Mouse (Mus musculus) right cerebral cortex, postnatal 25 days (tissue): ENCODE data around the gene Grwd1.
A peak's percentile ranks its signal among the peaks of the same experiment; 100 is the strongest.
"Not testable (repeated sequence)": the region's sequence is repeated elsewhere in the genome, so short reads cannot be mapped to it uniquely, and the experiment has no call there.

Experiments
- DNase-seq: peaks from one replicate; pipeline ENCODE4 v3.0.0; 2022

Grwd1 gene

DNA sequence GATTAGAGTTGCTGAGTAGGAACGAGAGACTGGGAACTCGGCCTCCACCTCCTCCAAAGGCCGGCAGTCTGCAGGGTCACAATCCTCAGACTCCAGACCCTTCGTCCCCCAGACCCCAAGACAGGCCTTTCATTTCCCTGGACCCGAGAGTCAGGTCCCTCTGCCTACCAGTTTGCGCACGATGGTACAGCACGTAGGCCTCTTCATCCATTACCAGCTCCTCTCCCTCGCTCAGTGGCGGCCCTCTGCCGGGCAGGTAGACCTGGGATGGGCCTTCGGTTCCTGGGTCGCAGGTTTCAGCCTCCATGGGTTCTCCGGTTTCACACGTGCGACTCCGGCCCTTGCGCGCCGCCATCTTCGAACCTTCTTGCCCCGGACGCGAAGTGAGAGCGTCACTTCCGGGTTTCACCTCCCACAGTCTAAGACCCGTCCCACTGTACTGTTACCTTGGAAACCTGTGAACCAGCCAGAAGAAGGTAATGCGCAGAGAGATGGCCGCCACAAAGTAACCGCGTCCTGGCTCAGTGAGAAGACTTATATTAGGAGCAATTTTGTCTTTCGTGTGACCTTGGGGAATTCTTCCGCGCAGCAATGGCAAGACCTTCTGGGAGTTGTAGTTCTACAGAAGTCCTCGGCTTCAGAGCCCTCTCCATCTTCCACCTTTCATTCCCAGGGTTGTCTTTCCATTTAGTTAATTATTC is at the start of gene Grwd1:
Gene Grwd1, minus strand, starts transcription at position 518 of the 701 bp plus-strand sequence.
- DNase-seq: peak; percentile 87

DNA sequence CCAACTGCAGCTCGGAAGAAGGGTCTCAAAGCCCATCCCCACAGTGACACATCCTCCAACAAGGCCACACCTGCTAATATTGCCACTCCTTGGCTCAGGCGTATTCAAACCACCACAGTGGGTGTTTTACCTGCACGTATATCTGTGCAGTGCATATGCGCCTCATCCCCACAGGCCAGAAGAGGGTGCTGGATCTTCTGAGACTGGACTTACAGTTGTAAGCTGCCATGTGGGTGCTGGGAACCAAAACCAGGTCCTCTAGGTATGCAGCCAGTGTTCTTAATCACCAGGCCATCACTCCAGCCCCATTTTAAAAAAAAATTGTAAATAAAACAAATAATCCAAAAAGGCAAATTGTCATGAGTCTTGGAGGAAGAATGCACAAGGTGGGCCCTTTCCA is 49.8 kb upstream of the Grwd1 start:
- DNase-seq: no peak

DNA sequence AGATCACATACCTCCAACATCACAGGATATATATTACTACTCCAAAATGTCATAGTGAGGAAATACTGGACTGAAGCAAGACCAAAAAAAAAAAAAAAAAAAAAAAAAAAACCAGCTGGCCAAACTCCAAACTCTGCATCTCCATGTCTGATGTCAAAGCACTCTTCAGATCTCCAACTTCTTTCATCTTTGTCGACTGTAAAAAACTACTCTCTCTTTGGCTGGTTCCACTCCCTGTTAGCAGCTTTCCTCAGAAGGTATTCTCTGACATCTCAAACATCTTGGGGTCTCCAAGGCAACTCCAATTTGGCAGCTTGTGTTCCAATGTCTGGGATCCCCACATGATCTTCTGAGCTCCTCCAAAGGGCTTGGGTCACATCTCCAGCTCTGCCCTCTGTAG is 47.5 kb upstream of the Grwd1 start, which contains the start of gene Grin2d:
Gene Grin2d, minus strand, starts transcription at position 101 of the 400 bp plus-strand sequence.
- not testable (repeated sequence) for DNase-seq

DNA sequence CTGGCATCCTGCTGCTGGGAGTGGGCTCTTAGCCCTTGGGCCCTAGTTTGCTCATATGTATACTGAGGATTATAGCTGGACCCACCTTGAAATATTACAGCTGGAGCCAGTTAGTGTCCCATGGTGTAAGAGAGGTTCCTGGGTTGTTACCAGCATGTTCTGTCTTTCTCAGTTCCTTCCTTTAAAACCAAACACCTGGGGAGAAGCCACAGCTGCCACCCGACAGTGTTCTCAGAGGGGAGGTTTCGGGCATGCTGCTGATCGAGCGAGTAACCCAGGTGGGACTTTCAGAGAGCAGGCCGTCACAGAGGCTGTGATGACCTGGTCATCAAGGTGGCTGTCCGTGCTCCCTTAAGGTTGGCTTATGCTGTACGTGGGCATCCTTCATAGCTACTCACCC is 46.2 kb upstream of the Grwd1 start:
- DNase-seq: no peak

DNA sequence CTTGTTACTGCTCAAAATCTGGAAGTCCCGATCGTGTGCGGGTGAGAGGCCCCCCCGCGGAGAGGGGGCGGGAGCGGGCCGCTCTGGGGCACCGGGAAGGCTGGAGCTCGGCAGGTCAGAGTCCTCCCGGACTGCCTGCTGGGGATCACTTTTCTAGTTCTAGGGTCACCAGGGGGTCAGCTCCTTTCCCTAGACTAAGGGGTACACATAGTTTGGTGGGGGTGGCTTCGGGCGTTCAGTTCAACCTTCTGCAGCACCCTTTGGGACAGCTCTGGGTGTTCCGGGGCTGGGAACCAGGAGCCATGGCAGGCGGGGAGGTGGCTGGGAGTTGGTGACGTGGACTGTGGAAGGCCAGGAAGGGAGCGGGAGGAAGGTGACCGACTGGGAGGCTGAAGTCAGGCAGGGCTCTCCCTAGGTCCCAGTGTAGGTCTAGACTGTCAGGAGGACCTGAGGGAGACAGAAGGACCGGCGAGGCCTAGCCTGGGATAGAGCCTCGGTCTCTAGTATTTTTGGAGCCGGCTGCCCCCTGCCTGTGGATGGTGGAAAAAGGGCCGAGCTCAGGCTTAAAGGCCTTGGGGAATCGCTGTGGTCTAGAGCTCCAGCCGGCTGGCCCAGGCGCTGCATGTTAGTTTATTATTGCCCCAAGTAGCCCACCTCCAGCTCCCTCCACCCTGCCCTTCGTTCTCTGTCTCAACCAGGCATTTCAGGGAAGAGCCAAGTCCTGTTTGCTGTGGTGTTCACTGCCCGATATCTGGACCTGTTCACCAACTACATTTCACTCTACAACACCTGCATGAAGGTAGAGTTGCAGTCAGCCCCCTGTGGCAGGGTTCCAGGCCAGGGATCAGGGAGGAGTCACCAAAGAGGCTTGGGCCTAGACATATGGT is 42.6 kb upstream of the Grwd1 start:
- DNase-seq: peak; percentile 64

DNA sequence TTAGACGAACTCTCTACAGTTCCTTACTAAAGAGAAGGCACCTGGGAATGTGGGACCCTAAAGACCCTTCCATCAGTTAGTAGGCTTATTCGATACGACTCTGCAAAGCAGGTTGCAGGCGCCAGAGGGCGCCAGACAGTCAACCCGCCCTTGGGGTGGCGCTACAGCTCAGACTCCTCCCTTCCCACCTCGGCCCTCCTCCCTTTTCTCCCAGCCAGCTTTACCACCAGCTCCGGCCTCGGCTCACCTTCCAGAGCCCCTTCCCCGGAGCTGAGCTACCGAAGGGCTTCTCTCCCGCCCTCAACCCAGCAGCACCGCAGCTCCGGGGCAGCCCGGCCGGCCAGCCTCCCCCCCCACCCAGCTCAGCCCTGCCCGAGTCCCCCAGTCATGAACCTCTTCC is 41.9 kb upstream of the Grwd1 start, which contains the start of gene Kdelr1:
Gene Kdelr1, plus strand, starts transcription at position 149 of the 400 bp plus-strand sequence.
- DNase-seq: peak; percentile 88

DNA sequence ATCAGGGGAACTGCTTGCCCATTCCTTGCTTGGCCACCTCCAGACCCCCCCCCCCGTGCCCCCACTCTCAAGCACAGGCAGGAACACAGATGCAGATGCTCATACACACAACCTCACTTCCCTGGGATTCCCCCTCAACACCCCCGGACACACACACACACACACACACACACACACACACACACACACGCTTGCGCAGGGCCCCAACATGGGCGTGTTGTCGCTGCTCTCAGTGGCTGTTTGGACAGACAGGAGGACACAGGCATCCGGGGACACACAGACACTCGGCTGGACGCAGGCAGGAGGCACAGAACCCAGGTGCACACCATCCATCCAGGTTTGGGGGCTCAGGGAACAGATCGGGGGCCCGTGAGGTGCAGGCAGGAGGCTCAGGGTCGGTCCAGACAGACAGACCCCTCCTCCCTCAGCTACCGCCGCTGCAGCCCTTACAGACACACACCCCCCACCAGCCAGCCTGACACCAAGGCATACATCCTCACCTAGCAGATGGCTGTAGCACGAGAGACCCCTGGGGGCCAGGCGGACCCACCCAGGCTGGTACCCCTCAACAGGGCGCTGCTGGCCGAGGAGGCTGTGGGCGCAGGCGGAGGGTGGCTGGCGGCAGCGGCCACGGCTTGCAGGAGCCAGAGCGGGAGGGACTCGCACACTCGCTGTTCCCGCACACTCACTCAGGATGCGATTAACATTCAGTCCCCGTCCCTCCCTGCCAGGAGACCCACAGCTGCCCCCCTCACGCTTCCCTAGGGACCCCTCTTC is 39.7 kb upstream of the Grwd1 start:
- peak; percentile 19 for DNase-seq

DNA sequence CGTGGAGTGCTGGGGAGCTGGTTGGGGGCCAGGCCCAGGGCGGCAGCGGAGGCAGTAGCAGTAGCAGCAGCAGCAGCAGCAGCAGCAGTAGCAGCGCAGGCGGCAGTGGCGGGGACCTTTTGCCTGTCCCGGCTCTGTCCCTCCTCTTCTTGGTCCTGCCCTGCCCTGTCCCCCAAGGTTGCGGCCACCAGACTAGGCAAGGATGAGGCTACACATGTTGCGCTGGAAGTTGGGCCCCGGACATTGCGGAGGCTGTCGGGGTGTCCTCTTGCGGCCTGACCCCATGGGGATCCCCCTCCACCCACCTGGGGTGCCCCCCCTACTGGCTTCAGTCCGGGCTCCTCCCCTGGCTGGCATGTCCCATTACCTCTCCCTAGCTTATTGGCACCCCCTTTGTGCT is 39.0 kb upstream of the Grwd1 start:
- DNase-seq: no peak

DNA sequence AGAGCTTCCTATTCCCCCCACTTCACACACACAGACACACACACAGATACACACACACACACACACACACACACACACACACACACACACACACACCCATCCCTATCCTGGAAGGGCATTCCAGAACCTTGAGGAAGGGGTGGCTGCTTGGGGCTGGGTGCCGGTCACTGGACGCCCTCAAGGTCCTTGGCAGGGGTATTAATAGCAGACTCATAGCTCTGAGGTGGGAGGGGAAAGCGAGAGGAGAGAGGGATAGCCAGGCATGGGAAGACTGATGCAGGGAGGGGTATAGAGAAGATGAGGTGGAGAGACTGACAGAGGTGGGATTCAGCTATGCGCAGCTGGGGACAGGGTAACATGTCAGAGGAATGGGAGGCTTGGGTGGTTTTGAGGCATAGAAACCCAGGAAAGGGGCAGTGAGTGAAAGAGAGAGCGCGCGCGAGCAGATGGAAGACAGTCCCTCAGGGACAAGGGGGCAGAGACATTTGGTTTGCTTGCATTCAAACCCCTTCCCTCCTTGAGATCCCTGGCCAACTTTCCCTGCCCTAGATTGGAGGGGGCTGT is 38.4 kb upstream of the Grwd1 start:
- no peak for DNase-seq

DNA sequence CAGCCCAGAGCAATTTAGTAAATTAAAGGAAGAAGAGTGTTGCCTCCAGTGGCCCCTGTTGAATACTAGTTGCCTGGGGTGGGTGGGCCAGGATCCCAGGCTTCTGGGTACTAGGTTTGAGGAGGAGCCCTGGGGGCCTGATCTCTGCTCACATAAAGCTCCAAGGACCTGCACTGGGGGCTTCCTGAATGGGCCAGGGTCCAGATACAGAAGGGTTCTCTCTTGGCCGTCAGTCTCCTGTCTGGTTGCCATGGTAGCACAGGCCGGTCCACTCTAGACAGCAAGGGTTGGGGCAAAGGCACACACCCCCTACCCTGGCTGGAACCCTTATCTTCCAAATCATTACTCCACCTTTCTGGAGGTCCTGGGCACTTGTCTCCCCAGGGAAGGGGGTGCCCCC is 37.1 kb upstream of the Grwd1 start:
- DNase-seq: no peak

DNA sequence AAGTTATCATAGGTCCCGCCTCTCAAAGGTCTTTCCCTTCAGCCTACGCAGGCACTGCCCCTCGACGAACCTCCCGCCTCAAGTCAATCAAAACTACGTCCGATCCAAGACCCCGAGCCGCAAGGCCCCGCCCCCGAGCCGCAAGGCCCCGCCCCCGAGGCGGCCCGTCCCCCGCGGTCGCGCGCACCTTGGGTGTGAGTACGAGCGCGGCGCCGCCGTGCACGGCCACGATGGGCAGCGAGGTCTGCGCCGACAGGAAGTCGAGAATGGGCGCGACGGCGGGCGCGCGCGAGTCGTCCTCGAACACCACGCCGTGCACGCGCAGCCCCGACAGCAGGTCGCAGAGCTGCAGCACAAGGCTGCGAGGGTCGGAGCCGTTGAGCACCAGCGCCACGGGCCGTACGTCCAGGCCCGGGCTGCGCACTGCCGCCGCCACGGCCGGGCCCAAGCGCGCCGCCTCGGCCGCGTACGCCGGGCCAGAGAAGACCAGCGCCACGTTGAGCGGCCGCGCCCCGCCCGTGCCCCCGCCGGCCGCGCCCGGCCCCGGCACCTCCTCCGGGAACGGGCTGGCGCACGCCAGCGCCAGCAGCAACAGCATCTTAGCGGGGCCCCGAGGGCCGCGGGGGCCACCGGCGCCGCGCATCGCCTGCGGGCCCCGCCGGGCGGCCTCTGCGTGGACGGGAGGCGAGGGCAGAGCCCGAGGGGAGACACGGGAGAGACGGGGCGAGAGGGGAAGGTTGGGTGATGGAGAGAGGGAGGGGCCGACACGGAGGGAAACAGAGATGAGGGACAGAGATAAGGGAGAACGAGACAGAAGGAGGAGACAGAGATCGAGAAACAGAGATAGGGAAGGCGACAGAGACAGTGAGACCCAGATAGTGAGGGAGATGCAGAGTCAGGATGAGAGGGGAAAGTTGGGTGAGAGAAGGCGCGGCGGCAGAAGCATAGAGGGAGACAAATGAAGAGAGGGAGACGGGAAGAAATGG is 35.5 kb upstream of the Grwd1 start:
- DNase-seq: peak; percentile 85

DNA sequence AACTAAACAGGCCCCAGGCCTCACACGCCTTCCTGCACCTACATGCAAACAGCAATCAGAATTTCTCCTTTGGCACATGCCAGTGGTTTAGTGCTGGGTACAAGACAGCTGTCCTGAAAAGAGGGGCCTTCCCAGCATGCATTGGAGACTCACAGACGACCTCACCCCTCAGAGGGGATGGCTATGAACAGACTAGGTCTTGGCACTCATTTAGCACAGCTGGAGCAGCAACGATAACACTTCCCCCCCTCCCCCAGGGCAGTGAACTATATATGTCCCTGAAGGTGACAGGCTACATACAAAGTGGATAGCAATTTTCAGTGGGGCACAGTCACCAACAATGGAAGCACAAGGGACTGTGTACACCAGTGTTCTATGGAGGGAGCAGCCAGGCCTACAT is 33.7 kb upstream of the Grwd1 start:
- no peak for DNase-seq

DNA sequence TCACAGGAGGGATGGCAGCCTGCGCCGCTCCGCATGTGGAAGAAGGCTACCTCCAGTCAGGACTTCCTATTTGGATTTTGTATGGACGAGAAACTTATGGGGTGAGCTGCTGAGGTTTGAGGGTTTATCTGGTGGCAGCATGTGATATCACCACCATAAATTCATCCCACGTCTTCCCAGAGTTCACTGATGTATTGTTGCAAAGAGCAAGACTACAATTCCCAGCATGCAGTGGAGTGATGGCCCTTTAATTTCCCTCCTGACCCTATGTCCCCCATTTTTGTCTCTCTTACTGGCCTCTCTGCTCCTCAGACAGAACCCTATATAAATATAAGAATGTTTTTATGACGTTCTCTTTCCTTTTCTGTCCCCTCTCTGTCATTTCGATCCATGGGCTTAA is 32.1 kb upstream of the Grwd1 start:
- no peak for DNase-seq

DNA sequence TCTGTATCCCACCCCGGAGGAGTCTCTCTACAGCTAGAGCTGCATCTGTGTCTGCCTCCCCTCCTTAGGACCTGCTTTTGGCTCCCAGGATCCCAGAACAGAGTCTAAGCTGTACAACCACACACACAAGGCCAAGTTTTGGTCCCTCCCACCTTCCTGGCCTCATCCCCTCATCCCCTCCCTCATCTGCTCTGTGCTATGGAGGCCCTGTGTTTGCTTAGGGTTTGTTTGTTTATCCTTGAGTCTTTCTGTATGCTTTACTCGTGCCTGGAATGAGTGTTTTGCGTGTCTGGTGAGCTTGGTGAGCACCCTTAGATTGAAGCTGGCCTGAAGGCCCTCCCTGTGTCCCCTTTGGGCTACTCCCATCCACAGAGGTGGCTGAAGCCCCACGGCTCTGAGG is 28.3 kb upstream of the Grwd1 start:
- DNase-seq: no peak

DNA sequence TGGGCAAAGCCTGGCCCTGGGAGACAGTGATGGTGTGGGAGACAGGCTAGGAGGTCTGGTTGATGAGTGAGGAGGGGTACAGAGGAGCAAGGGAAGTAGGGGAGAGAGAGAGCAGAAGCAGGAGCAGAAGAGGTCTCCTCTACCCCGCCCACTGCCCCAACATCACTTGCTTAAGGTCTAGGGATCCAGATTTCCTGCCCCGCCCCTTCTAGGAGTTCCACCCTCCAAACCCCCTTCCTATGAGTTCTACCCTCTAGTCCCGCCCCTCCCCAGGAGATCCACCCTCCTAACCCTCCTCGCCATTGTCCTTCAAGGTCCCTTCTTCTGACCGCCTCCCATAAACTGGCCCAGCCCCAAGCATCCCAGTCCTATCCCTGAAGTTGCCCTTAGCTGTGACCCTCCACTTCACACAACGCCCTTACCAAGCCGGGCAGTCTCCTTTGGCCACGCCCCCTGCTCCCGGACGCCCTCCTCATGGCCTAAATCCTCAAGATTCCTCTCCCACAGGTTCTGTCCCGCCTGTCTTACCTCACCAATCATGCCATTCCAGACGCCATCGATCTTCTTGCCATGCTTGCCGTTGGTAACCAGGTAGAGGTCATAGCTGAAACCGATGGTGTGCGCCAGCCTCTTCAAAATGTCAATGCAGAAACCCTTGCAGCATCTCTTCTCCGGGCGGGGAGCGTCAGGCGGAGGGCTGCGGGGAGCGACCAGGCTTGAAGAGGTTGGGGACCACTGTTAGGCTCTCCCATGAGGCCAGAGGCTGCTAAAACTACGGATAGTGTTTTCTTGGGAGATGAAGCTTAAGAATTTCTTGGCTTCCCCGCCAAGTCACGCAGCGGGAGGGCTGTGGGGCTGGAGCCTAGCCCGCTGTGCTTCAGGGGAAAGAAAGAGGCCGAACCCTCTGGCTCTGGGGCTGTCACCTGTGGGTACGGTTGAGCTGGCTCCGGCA is 26.5 kb upstream of the Grwd1 start:
- DNase-seq: no peak

DNA sequence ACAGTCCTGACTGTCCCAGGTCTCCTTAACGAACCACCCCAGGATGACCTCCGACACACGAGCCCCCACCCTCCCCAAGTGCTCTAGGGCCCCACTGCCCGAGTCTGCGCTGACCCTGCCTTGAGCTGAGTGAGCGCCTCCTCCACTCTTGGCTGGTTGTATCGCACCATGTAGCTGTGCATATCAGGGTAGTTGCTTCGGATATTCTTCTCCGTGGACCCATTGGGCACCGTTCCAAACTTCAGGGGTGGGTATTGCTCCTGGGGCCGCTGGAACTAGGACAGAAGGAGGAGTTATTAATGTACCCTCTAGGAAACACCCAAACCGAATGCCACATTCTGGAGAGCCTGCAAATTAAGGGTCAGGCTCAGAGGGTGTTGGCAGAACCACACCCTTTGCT is 22.3 kb upstream of the Grwd1 start:
- no peak for DNase-seq

DNA sequence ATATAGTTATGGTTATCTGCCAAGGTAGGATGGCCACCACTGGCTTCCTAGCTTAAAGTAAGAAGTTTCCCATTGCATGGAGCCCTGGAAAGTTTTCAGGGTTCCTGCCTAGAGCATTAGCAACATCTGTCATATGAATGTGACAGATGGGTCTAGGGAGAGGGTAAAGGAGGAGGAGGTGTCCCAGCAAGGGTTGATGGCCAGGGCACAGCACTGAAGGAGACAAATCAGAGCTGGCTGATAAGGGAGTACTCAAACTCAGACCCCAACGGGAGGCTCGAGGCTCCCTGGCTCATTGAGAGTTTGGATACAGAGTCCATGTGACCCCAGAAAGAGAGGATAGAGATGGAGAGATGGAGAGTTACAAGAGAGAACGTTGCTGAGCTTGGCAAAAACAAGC is 19.9 kb upstream of the Grwd1 start:
- DNase-seq: no peak

DNA sequence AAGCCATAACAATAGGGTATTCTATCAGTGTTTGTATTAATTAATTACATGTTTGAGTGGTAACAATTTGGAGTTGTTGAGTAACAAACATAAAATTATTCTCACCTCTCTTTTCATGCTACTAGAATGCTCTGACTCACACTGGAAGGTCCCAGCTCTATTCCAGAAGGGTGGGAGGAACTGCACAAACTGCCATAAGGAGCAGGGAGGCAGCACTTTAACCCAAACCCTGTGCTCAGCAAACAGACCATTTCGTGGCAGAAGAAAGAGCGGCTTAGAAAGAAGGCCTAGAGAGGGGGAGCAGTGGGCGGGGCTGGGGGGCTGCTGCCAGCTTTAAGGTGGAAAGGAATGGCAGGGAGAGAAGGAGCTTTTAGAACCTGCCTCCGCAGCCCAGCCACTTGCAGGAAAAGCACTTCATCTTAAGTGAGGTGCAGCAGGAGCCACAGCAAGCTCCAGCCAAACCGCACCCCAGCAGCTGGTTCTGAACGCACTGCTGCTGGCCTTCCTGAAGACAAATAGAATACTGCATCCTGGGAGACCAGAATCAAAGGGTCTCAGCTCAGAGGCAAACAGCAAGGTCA is 17.8 kb upstream of the Grwd1 start:
- no peak for DNase-seq

DNA sequence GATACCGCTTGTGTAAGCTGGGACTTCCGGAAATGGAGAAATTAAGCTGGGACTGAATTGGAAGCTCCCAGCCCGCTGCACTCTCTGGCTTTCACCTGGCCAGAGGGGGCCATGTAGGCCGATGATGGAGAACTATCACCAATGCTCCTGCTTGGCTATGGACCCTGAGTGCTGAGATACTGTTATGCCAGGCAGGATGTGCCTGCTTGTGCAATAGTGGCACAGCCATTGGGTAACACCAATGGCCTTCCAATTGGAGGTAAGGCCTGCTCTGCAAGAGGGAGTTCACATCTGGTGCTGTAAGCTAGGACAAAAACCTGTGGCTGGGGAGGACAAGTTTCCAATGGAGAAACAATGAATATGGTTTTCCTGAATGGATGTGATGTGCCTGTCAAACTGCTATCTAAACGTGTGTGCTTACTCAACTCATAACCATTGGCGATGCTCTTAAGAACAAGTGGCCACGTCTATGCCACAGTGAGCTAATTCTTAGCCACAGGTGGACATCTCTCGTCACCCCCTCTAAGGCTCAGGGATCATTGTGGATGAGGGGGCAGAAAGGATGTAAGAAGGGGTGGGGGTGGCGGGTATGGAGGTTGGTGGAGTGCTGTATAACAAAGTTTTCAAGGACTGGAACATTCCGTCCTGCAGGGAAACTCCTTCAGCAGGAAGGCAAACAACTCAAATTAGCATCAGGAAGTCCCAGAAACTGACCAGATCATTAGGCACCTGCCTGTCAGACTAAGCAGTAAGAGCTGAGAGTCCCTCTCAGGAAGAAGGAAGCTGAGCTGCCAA is 12.4 kb upstream of the Grwd1 start:
- DNase-seq: no peak
